Mouse (Mus musculus): ENCODE results near the gene Parp16. TPM values are rescaled to one million over a fixed set of nuclear protein-coding genes. Genes with fewer than 3 reads are reported as not detected.
"Not testable (repeated sequence)": the region's sequence is repeated elsewhere in the genome, so short reads cannot be mapped to it uniquely, and the experiment has no call there.

Parp16 gene
- polyA plus RNA-seq, 1 experiment, result 5.7 TPM

DNA sequence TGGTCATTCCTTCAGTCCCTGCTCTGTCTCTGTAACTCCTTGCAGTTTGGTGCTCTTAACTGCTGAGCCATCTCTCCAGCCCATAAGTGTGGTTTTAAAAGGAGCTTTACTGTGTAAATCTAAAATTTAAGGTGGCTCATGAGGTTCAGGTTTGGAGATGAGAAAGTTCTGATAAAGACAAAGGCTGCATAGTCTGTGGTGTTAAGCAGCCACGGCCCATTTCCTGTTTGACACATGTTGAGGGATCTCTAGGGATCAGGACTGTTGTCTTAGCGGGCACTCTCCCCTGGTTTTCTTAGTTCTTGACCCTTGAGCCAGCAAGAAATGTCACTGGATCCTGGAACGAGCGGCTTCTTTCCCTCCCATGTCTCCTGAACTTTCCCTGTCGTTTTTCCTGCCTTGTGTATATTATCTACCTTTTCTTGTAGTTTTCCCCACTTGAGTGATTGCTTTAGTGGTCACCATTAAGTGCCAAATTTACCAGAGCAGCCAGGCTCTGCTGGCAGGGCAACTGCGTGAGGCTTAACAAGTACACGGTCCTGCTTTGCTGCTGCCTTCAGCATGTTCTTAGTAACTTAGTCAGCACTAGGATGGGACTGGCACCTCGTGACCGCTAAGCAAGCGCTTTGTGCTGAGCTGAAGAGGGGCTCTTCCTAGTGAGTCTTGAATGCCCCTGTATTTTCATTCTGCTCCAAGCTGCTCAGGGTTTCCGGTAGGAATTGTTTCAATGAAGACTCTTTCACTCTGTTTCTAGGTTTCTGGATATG is 10.1 kb downstream of the Parp16 start:
- Histone ChIP-seq H3K27me3 (ENCODE audit: control insufficient read depth, insufficient read depth, low read length) (no peaks in the 10 kb centered on the region), H3K4me1 (ENCODE audit: control insufficient read depth, insufficient read depth, low read length) (no peaks in the 10 kb centered on the region), H3K27ac (ENCODE audit: insufficient read depth, low read length) (no peak overlapping the region), H3K4me3 (replicated peaks; ENCODE audit: insufficient read depth, low read depth, low read length) (no peak overlapping the region)
- DNase-seq, result no peak
- WGBS, result 73% methylated on average over 11 of the region's 11 CpGs
- TF ChIP-seq CTCF (IDR thresholded peaks at IDR 0.05; ENCODE audit: borderline replicate concordance, insufficient read depth, low read depth, low read length) (no peak), POLR2A (IDR thresholded peaks at IDR 0.05; ENCODE audit: borderline replicate concordance, insufficient read depth, low read length) (no peak)

DNA sequence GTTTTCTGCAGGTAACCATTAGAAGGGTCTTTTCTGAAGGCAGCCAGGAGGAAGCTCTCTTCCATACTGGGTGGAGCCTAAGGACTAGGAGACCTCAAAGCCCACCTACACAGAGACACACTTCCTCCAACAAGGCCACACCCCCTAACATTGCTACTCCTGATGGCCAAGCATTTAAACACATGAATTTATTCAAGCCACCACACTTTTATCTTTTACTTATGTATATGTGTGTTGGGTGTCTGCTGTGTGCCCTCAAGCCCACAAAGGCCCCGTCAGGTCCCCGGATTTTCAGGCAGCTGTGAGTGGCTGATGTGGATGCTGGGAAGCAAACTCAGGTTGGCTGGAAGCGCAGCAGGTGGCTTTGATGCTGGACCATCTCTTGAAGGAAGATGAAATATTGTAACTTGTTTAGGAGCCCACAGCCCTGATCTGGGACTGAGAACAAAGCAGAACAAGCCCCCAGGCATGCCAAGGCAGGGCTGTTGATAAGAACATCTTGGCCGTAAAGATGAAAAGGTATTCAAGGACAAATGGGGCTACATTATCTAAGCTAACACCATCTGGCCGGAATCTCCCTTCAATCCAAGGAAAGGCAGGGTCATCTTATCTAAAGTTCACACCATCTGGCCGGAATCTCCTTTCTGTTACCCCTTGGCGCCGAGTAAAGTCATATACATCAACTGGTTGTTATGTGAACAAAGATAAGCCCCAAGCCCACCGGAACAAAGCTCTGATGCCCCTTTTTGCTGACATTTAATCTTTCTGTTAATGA is 12.1 kb downstream of the Parp16 start:
- H3K4me1 ChIP-seq (ENCODE audit: control insufficient read depth, insufficient read depth, low read length); H3K4me3 ChIP-seq (replicated peaks; ENCODE audit: insufficient read depth, low read depth, low read length); H3K27ac ChIP-seq (ENCODE audit: insufficient read depth, low read length); H3K27me3 ChIP-seq (ENCODE audit: control insufficient read depth, insufficient read depth, low read length); DNase-seq: not testable (repeated sequence)
- 94% methylated on average over 9 of the region's 9 CpGs for WGBS

DNA sequence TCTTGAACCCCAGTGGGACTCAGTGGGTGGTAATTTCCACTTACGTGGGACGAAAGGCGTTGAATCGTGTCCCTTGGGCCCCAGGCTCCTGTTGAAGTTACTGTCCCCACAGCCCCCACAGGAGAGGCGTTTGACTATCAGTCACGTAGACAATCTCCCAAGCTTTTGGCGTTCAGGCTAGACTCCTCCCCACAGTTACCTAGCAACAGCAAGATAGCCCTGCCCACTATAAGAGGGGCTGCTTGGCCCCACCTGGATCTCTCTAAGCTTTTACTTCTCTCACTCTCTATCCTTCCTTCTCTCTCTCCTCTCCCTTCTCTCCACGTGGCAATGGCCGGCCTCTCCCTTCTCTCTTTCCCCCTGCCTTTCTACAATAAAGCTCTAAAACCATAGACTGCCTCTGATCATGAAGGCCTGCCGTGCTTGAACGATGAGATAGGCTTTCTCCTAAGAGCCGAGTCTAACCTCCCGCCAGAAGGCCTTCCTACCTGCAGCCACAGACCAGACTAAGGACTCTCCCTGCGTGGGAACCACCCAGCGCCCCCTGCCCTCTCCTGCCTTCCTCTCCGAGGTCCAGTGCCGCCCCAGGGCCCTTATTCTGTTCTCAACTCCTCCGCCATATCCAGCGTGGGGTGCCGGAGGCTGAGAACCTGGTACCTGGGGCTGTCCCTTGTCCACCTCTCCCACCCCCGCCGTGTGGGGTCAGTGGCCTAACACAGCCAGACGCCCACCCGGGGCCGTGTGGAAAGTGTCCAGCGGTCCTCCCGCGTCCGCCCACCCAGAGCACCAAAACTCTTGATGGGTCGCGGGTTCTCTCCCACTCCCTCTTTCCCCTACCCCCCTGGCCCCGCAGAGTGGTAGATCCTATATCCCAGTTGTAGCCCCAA is 13.4 kb downstream of the Parp16 start:
- H3K27me3 ChIP-seq (ENCODE audit: control insufficient read depth, insufficient read depth, low read length), result no peaks in the 10 kb centered on the region
- H3K27ac ChIP-seq (ENCODE audit: insufficient read depth, low read length), result no peak overlapping the region
- WGBS, result 85% methylated on average over 32 of the region's 32 CpGs
- no peak for DNase-seq
- no peak overlapping the region for H3K4me3 ChIP-seq (replicated peaks; ENCODE audit: insufficient read depth, low read depth, low read length)
- TF ChIP-seq POLR2A (IDR thresholded peaks at IDR 0.05; ENCODE audit: borderline replicate concordance, insufficient read depth, low read length) (no peak), CTCF (IDR thresholded peaks at IDR 0.05; ENCODE audit: borderline replicate concordance, insufficient read depth, low read depth, low read length) (no peak)
- H3K4me1 ChIP-seq (ENCODE audit: control insufficient read depth, insufficient read depth, low read length), result no peaks in the 10 kb centered on the region

DNA sequence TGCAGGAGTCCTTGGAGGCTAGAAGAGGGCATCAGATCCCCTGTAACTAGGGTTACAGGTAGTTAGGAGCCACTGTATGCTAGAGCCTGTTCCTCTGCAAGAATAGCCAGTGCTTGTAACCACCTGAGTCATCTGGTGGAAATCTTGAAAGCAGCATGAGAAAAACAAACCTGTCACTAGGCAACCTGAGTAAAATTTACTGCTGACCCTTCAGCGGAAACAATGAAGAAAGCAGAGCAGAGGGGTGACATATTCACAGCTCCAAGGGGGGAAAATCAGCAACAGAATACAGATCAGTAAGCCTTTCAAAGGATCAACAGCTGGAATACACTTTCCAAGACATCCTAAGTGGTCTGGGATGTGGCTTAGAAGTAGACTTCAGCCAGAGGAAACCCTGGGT is 16.4 kb downstream of the Parp16 start:
- no peak for DNase-seq
- 27% methylated on average over 1 of the region's 1 CpGs for WGBS
- no peak overlapping the region for H3K27ac ChIP-seq (ENCODE audit: insufficient read depth, low read length)
- TF ChIP-seq CTCF (IDR thresholded peaks at IDR 0.05; ENCODE audit: borderline replicate concordance, insufficient read depth, low read depth, low read length) (no peak), POLR2A (IDR thresholded peaks at IDR 0.05; ENCODE audit: borderline replicate concordance, insufficient read depth, low read length) (no peak)
- H3K27me3 ChIP-seq (ENCODE audit: control insufficient read depth, insufficient read depth, low read length), result no peaks in the 10 kb centered on the region
- H3K4me3 ChIP-seq (replicated peaks; ENCODE audit: insufficient read depth, low read depth, low read length), result no peak overlapping the region
- no peaks in the 10 kb centered on the region for H3K4me1 ChIP-seq (ENCODE audit: control insufficient read depth, insufficient read depth, low read length)

DNA sequence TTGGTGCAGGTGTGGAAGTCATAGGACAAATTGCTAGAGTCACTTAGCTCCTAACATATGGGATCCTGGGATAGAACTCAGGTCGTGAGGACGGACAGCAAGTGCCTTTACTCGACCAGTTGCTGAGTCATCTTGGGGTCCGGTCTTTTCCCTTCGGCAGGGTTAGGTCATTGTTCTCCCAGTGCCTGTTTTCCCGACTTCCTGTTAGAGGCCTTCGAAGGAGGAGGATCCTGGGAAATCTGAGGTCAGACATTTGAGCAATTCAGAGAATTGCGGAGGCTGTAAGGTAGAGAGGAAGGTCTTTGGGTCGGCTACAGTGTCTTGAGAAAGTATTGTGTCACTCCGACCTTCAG is 19.2 kb downstream of the Parp16 start:
- TF ChIP-seq CTCF (IDR thresholded peaks at IDR 0.05; ENCODE audit: borderline replicate concordance, insufficient read depth, low read depth, low read length) (no peak), POLR2A (IDR thresholded peaks at IDR 0.05; ENCODE audit: borderline replicate concordance, insufficient read depth, low read length) (no peak)
- no peak overlapping the region for H3K27ac ChIP-seq (ENCODE audit: insufficient read depth, low read length)
- 22% methylated on average over 10 of the region's 10 CpGs for WGBS
- DNase-seq, result peak in 1 of 2 experiments; percentile 32
- H3K4me3 ChIP-seq (replicated peaks; ENCODE audit: insufficient read depth, low read depth, low read length), result peak overlapping the region; percentile 79
- H3K27me3 ChIP-seq (ENCODE audit: control insufficient read depth, insufficient read depth, low read length), result no peaks in the 10 kb centered on the region
- H3K4me1 ChIP-seq (ENCODE audit: control insufficient read depth, insufficient read depth, low read length), result no peaks in the 10 kb centered on the region

DNA sequence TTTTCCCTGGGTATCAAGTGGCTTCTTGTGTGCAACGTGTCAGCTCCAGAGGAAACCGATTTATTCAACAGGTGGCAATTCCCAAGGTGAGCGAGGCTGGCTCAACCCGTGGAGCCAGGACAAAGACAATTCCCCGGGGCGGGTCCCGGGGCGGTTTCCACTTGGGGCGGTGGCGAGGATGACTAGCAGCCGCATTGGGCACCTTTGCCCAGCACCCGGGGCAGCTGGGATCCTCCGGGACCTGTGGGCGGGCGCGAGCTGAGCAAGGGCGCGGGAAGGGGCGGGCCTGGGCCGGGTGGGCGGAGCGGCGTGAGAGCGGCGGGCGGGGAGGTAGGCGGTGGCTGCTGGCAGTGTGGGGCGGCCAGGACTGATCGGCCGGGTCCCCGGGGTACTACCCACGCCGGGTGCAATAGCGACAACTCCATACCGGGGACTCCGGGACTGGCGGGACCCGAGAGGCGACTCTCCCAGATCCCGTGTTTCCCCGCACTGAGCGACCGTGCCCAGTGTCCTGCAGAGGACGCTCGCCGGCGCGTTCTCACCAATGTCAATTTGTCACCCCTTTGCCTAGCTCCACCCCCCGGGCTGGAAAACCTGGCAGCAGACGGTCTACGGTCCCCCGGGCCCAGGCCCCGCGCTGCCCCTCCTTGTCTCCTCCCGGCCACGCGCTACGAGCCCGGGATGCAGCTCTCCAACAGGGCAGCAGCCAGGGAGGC is 19.8 kb downstream of the Parp16 start:
- no peaks in the 10 kb centered on the region for H3K27me3 ChIP-seq (ENCODE audit: control insufficient read depth, insufficient read depth, low read length)
- WGBS, result 1% methylated on average over 57 of the region's 59 CpGs
- TF ChIP-seq CTCF (IDR thresholded peaks at IDR 0.05; ENCODE audit: borderline replicate concordance, insufficient read depth, low read depth, low read length) (peak; percentile 50; the same call in 1 of the 2 replicates), POLR2A (IDR thresholded peaks at IDR 0.05; ENCODE audit: borderline replicate concordance, insufficient read depth, low read length) (peak; percentile 35; the same call in 1 of the 2 replicates)

DNA sequence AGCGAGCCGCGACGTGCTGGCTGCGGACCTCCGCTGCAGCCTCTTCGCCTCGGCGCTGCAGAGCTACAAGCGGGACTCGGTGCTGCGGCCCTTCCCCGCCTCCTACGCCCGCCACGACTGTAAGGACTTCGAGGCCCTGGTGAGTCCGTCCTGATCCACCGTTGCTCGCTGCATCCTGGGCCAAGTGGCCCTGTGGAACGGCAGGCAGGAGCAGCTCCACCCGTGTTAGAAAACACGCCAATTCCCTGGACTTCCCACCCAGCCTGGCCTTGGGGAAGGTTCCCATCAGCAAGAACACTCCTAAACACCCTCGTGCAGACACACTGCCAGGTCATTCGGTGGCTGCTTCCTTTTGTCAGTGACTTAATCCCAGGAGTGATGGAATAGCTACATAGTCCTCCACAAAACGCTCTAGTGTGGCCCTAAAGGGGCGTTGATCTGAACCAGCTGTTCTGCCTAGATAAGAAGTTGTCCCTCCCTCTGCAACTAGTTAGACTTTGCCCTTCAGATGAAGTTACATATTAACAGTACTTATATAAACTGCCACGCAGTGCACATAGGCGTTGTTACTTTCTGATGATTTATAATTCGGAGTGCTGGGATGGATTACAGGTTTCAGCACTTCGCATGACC is 20.5 kb downstream of the Parp16 start:
- H3K4me3 ChIP-seq (replicated peaks; ENCODE audit: insufficient read depth, low read depth, low read length), result peak overlapping the region; percentile 79
- no peaks in the 10 kb centered on the region for H3K27me3 ChIP-seq (ENCODE audit: control insufficient read depth, insufficient read depth, low read length)
- no peak for DNase-seq
- TF ChIP-seq POLR2A (IDR thresholded peaks at IDR 0.05; ENCODE audit: borderline replicate concordance, insufficient read depth, low read length), result no peak
- TF ChIP-seq CTCF (IDR thresholded peaks at IDR 0.05; ENCODE audit: borderline replicate concordance, insufficient read depth, low read depth, low read length), result no peak
- H3K4me1 ChIP-seq (ENCODE audit: control insufficient read depth, insufficient read depth, low read length), result no peaks in the 10 kb centered on the region
- peak overlapping the region; percentile 90 for H3K27ac ChIP-seq (ENCODE audit: insufficient read depth, low read length)
- 12% methylated on average over 31 of the region's 31 CpGs for WGBS

More for the DNA sequence above, 19.8 kb downstream of the Parp16 start:
- H3K4me1 ChIP-seq (ENCODE audit: control insufficient read depth, insufficient read depth, low read length), result no peaks in the 10 kb centered on the region
- DNase-seq, result peak; percentile 89 to 93
- H3K4me3 ChIP-seq (replicated peaks; ENCODE audit: insufficient read depth, low read depth, low read length), result peak overlapping the region; percentile 79
- H3K27ac ChIP-seq (ENCODE audit: insufficient read depth, low read length), result peak overlapping the region; percentile 90

All from cerebellum, adult 2 months (tissue).